Mouse (Mus musculus): ENCODE results near the gene Pld2.

The Pld2 gene

GRCm38 (mm10) chr11:70579710-70580357 lies 40.0 kb downstream of the Pld2 start:
- DNase-seq, result no peak

- no peak for DNase-seq
Observed at GRCm38 (mm10) chr11:70580358-70580720, 40.5 kb downstream of the Pld2 start.

GRCm38 (mm10) chr11:70580921-70581320 lies 41.1 kb downstream of the Pld2 start:
- DNase-seq, result no peak

GRCm38 (mm10) chr11:70582196-70582595 lies 42.3 kb downstream of the Pld2 start:
- no peak for DNase-seq

GRCm38 (mm10) chr11:70583022-70583714 lies 43.3 kb downstream of the Pld2 start:
- no peak for DNase-seq

GRCm38 (mm10) chr11:70583775-70584174 lies 43.9 kb downstream of the Pld2 start:
- DNase-seq, result no peak

- no peak for DNase-seq
Observed at GRCm38 (mm10) chr11:70585457-70585856, 45.6 kb downstream of the Pld2 start.

- DNase-seq, result no peak
Observed at GRCm38 (mm10) chr11:70586261-70586660, 46.4 kb downstream of the Pld2 start.

- DNase-seq, result no peak
Observed at GRCm38 (mm10) chr11:70586954-70587353, 47.1 kb downstream of the Pld2 start.

GRCm38 (mm10) chr11:70591733-70592132 lies 51.9 kb downstream of the Pld2 start:
- no peak for DNase-seq

GRCm38 (mm10) chr11:70594253-70594989 lies 54.6 kb downstream of the Pld2 start:
- no peak for DNase-seq

- no peak for DNase-seq
Observed at GRCm38 (mm10) chr11:70595638-70596037, 55.8 kb downstream of the Pld2 start.

GRCm38 (mm10) chr11:70596094-70596493 lies 56.2 kb downstream of the Pld2 start:
- no peak for DNase-seq

GRCm38 (mm10) chr11:70597301-70597700 lies 57.4 kb downstream of the Pld2 start:
- no peak for DNase-seq

- no peak for DNase-seq
Observed at GRCm38 (mm10) chr11:70598451-70598953, 58.6 kb downstream of the Pld2 start.

GRCm38 (mm10) chr11:70605024-70605566 lies 65.2 kb downstream of the Pld2 start:
- DNase-seq, result peak; percentile 49

- no peak for DNase-seq
Observed at GRCm38 (mm10) chr11:70606717-70607116, 66.9 kb downstream of the Pld2 start.

GRCm38 (mm10) chr11:70607611-70608010 lies 67.7 kb downstream of the Pld2 start:
- no peak for DNase-seq

Measured in right cerebral cortex, postnatal 25 days (tissue).